Mouse (Mus musculus): ENCODE measurements around the gene Setd1b.

Gene Setd1b

DNA sequence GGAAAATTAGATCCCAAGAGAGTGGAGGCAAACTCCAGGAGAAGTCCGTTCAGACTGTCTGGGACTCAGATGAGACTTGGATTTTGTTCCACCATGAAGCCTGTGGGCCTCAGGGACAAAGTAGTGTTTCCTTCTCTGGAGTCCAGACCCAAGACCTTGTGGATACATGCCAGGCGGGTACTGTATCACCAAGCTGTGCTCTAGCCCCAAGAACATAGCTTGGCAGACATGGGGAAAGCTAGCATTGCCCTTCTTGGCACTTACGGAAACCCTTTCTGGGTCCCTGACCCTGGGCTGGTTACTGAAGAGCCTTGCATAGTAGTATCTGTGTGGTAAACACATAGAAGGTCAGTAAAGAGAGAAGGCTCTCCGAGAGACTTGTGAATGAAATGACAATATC is 17.5 kb downstream of the Setd1b start:
- no peak for DNase-seq (ENCODE audit: low read depth, low spot score)

DNA sequence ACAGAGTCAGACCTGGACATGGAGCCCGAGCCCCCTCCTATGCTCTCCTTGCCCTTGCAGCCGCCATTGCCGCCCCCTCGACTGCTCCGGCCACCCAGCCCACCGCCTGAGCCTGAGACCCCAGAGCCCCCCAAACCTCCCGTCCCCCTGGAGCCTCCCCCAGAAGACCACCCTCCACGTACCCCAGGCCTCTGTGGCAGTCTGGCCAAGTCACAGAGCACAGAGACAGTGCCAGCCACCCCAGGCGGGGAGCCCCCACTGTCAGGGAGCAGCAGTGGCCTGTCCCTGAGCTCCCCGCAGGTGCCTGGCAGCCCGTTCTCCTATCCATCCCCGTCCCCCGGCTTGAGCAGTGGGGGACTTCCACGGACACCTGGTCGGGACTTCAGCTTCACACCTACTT is 17.9 kb downstream of the Setd1b start:
- DNase-seq (ENCODE audit: low read depth, low spot score) = no peak

DNA sequence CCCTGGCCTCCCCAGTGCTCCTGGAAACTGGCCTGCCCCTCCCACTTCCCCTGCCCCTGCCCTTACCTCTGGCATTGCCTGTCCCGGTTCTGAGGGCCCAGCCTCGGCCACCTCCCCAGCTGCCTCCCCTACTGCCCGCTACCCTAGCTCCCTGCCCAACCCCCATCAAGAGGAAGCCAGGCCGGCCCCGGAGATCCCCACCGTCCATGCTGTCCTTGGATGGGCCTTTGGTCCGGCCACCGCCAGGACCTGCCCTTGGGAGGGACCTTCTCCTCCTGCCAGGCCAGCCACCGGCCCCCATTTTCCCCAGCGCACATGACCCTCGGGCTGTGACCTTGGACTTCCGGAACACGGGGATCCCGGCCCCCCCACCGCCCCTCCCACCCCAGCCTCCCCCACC is 18.3 kb downstream of the Setd1b start:
- no peak for DNase-seq (ENCODE audit: low read depth, low spot score)

DNA sequence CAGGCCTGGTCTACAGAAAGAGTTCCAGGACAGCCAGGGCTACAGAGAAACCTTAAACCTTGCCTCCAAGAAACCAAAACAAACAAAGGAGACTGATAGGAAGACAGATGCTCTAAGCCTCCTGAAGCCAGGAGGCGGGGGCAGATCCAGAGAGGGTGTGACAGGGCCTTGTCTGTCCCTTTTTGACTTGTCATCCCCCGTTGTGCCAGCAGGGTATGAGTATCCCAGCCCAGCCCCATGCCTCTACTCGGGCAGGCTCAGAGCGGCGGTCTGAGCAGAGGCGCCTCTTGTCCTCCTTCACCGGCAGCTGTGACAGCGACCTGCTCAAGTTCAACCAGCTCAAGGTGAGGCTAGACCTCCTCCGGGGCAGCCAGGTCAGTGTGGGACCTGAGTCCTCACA is 20.9 kb downstream of the Setd1b start:
- peak; percentile 75 for DNase-seq (ENCODE audit: low read depth, low spot score)

DNA sequence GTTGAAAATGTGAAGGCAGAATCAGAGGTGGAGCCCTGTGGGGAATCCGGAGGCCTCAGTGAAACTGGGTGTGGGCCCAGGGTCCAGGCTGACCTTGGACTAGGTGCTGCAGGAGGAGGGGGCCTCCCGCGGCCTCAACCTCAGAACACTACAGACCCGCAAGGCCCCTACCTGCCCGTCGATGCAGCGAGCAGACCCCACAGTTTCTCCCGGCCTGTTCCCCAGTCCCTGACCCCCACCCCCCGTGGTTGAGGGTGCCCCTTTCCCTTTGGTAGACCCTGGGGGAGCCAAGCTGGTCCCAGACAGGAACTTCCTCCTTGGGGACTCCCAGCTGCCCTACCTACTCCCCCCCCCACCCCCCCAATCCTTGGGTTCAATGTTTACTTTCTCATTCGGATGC is 24.4 kb downstream of the Setd1b start:
- no peak for DNase-seq (ENCODE audit: low read depth, low spot score)

DNA sequence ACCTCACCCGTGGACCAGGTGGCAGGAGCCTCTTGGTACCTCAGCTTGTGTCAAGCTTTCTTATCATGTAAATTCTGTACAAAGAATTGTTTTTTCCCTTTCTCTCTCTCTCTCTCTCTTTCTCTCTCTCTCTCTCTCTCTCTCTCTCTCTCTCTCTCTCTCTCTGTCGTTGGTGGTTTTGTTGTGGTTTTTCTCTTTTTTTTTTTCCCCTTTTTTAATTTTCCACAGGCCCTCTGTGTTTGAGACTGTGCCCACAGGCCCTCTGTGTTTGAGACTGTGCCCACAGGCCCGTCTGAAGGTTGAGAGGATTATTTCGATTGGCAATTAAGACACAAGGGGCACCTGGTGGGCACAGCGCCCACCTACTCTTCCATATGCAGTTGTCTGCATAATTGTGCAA is 25.6 kb downstream of the Setd1b start:
- DNase-seq (ENCODE audit: low read depth, low spot score) = no peak

DNA sequence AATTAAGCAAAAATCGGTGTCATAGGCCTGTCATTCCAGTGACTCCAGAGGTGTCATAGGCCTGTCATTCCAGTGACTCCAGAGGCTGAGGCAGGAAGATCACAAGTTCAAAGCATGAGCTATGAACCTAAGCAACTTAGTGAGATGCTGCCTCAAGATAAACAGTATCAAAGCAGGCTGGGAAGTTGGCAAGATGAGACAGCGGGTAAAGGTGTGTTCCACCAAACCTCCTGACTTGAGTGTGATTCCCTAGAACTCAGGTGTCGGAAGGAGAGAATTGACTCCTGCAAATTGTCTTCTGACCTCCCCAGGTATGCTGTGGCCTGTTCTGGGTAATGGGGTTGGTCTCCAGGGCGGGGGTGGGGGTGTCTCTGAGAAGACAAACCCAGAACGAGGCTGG is 27.3 kb downstream of the Setd1b start, which contains the start of gene Psmd9:
Gene Psmd9 (plus strand): TSS at position 130 of the 400 bp plus-strand sequence.
- no peak for DNase-seq (ENCODE audit: low read depth, low spot score)

DNA sequence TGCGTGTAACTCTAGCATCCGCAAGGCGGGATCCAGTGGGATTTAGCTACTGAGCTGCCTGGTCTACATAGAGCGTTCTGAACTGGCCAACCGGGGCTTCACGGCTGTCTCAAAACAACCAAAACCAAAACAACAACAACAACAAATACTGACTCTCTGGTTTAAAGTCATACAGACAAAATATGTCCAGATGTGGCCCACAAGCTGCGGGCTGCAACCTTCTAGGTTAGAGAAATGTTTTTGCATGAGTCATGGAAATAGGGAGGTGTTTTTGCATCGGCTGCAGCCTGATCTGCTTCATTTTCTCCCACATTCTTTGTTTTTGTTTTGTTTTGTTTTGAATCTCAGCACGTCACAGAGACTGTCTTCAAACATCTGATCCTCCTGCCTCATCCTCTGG is 28.4 kb downstream of the Setd1b start:
- DNase-seq (ENCODE audit: low read depth, low spot score) = no peak

DNA sequence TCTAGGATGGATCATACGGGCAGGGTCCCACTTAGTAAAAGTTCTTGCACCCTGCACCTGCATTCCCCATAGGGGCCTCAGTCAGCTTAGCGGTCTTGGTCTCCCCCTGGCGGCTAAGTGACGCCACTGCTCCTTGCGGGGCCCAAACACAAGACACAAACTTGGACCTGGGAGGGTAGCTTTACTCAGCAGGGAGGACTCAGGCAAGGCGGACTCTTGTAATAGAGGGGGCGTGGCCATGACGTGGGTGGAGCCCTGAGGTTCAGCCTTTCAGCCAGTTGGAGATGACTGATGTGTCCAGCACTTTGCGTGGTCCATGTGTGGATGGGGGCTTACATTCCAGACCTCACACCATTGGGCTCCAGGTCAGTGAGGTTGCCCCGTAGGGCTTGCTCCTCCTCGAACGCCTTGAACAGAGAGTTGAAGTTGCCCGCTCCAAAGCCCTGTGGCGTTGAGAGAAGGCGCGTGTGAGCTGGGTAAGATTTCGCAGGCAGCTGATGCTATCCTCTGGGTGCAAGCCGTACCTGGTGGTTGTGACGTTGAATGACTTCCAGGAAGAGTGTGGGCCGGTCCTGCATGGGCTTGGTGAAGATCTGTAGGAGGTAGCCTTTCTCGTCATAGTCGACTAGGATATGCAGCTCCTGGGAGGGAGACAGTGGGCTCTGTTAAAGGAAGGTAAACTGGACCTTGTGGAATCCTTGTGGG is 29.8 kb downstream of the Setd1b start:
- DNase-seq (ENCODE audit: low read depth, low spot score) = peak; percentile 96

DNA sequence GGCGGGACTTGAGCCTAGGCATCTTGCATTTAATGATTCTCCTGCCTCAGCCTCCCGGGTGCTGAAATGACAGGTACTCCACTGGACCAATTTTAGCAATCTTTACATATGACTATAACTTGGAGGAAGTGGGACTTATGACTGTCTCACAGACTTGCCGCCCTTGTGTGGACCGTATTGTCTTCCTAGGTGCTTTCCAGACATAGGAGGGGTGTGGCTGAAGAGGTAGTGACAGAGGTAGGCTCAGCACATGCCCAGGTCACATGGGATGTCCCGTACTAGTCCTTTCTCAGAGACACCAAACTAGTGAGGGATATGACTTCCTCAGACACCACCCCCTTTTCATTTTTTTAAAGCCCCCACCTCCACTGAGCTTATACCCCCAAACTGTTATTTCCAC is 36.8 kb downstream of the Setd1b start:
- DNase-seq (ENCODE audit: low read depth, low spot score) = no peak

DNA sequence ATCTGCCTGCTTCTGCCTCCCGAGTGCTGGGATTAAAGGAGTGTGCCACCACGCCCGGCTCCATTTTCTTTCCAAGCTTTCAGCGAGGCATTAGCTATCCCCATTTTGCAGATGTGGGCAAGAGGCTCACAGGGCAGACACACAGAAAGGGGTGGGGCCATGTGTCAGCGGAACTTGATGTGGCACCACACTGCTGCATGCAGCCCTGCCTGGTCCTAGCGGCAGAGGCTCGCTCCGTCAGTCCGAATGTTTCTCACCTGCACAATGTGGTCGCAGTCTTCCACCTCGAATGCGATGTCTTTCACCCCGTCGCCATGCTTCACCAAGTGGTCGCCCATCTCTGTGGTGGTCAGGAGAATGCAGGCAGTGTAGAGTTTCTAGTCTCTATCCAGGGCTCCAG is 38.4 kb downstream of the Setd1b start:
- DNase-seq (ENCODE audit: low read depth, low spot score) = no peak

DNA sequence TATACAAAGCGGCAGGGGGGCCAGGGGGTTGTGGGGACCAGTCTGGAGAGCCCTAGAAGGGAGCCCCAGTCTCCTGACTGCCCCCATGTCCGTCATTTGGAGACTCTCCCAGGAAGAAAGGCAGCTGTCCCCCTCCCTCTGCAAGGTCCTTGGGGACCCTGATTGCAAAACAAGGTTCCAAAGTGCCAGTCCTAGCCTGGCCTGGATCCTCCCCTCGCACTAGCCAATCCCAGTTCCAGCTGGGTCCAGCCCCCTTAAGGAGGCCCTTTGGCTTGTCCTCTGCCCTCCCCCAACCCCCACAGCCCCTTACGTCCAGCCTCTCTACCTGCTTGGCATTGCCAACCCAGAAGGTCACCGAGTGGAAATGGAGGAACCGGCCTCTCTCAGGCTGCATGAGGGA is 39.5 kb downstream of the Setd1b start:
- DNase-seq (ENCODE audit: low read depth, low spot score) = no peak

DNA sequence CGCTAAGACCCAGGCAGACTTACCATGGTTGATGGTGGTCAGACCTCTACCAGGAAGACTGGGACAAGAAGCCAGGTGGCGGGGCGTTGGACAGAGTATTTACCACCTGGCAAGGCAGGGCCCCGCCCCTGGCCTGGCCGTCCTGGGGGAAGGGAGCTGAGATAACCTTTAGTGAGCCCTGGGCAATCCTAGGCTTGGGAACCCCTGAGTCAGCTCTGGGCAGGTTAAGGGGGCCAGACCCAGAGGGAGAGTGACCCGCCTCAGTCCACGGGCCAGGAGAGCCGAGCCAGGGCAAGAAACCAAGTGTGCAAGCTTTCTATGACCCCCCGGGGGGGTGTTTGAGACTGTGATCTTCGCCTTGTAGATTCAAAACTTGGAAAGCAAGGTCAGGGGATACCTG is 40.7 kb downstream of the Setd1b start, which contains the start of gene Hpd:
Gene Hpd (minus strand): TSS at position 77 of the 400 bp plus-strand sequence.
- DNase-seq (ENCODE audit: low read depth, low spot score) = no peak

DNA sequence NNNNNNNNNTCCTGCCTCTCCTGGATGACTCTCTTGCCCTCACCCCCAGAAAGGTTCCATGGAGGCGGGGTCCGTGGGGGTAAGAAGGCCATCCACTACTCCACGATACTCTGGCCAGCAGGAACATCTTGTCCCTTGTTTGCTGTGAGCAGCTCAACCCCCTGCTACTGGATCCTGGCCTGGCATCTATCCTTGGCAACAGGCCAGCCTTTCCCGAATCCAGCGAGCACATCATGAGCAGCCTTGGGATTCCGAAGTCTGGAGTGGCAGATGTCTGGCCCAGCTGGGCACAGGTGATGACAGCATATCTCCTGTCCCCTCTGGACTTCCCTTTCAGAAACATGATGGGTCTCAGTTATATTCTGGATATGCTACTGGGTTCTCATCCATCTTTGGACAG is 44.0 kb downstream of the Setd1b start:
- DNase-seq (ENCODE audit: low read depth, low spot score) = no peak

DNA sequence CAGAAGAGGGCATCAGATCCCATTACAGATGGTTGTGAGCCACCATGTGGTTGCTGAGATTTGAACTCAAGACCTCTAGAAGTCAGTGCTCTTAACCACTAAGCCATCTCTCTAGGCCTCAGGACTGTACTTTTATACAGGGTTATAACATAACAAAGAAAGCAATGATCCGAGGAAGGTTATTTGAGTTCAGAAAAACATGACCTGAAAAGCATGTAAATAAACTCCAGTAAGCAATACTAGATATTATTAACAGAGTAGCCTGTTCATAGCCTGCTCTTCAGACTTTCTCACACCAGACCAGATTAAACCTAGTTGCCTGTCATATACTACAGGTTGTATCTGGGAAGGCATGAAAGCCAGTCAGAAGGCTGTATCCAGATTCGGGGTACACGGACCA is 45.3 kb downstream of the Setd1b start:
- DNase-seq (ENCODE audit: low read depth, low spot score) = no peak

DNA sequence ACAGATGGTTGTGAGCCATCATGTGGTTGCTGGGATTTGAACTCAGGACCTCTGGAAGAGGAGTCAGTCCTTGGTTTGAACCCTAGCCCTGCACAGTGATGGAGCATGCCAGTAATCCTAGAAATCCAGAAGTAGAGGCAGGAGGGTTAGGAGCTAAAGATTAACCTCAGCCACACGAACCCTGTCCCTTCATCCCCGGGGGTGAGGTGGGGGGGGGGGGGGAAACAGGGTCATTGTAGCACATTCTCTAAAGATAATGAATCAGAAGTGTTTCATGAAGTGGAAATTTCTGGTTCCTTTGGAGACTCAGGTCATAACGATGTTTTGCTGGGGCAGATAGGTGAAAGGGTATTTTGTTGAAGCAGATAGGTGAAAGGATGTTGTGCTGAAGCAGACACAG is 48.9 kb downstream of the Setd1b start:
- DNase-seq (ENCODE audit: low read depth, low spot score) = no peak

DNA sequence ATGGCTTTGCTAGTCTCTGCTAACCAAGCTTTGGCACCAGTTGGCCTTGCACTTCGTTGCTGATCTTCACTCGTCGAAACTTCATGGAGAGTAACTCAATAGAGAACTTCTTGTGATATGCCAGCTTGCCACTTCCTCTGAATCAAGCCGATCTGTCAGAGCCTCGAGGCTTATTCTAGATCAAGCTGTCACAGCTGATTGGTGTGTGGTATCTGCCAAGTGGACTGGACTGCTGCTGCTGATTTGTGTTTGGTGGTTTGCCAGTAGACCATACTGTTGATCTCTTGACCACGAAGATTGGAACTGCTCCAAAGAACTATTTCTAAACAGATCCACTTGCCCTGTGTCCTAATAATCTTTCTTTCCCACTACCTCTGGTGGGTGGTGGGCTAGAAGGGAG is 49.4 kb downstream of the Setd1b start:
- no peak for DNase-seq (ENCODE audit: low read depth, low spot score)

DNA sequence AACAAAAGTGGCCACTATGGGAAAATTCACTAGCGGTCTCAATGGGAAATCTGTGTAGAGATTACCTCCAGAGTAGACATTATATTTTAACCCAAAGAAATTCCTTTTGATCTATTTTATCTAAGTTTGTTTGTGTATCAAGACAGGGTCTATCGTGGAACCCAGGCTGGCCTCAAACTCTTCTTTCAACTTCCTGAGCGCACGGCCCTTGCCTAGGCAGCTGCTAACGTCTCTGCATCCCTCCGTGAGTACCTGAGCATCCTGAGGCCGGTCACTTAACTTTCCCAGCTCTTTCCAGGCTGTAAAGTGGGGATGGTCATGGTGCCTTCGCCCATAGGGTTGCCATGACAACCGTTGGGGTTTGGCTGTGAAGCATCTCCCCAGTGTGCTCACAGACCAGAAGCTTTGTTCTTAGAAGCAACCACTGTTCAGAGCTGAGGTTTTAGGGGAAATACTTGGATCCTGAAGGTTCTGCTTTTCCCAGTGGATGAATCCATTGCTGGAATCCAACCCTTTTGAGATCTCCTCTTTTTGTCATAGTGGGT is 50.7 kb downstream of the Setd1b start:
- no peak for DNase-seq (ENCODE audit: low read depth, low spot score)

DNA sequence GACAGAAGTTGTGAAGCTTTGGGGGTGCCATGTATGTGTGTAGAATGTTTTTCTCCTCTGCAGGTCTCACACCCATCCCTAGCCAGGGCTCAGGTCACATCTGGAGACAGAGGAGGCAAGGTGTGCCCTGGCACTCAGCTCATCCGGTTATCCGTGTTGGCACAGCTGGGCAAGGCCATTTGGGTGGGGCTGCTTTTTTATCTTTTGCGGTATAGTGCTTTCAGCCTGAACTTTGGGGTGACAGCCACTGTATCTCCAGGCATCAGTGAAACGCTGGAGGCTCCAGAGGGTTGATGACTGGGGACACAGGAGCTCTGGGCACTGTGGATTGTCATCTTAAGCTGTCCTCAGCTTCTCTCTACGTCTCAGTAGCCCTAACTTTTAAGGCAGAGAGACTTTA is 51.4 kb downstream of the Setd1b start:
- no peak for DNase-seq (ENCODE audit: low read depth, low spot score)

DNA sequence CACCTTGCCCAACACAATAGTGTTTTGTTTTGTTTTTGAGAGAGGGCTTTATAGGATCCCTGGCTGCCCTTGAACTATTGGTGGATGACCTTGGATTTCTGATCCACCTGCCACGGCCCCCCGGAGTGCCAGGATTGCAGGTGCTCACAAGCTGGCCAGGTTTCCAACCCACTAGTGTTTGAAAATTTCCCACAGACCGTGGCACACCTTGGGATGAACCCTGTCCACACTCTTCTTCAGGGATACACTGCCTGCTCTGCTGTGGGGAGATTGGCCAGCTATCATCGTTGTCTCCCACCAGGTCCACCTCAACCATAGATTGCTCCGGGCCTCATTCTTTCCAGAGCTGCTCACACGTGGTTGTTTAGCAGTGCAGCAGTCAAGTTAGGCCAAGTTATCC is 52.9 kb downstream of the Setd1b start:
- DNase-seq (ENCODE audit: low read depth, low spot score) = no peak

DNA sequence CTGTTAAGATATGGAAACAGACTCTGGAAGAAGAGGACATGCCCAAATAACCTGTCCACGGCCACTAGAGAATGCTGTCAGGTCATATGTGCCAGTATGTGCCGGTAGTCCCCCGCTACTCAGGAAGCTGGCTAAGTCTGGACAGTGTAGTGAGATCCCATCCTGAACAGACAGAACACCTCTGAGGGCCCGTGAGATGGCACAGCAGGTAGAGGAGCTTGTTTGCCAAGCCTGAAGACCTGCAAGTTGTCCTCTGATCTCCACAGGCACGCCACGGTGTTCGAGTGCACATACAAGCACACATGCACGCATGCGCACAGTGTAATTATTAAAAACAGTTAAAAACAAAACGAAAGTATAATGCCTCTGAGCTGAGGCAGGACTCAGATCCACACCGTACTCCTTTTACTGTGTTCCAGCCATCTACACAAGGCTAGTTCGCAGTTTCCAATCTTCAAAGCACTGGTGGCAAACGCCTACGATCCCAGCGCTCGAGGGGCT is 53.6 kb downstream of the Setd1b start:
- DNase-seq (ENCODE audit: low read depth, low spot score) = no peak

DNA sequence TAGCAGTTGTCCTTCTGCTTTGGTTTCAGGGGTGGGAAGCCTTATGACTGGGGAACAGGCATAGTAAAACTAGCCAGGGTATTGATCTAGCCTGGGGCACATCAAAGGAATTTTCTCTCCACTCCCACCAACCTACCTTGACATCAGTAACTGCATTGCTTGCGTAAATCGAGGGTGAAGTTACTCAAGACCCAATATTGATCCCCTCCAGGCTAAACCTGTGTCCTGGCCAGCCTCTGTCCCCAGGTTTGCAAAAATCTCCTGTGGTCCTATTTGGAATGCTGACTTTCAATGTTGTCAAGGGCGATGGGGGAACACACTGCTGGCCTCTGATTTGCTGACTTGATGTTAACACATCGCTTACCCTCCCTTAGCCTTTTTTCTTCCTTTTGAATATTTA is 54.8 kb downstream of the Setd1b start:
- DNase-seq (ENCODE audit: low read depth, low spot score) = no peak

DNA sequence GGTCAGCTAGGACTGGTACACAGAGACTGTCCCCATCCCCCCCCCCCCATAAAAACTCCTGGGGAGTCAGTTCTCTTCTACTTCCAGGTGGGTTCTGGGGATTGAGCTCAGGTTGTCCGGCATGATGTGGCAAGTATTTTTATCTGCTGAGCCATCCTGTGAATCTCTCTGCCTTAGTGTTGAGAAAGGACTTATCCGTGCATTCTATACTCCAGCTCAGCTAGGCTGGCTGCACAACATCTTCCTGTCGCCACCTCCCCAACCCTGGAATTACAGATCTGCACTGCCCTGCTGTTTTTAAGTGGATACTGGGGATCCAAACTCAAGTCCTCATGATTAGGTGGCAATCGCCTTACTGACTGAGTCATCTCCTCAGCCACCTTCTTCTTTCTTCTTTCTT is 56.5 kb downstream of the Setd1b start:
- DNase-seq (ENCODE audit: low read depth, low spot score) = no peak
